Mouse (Mus musculus) urinary bladder, adult 18-20 months (tissue): ENCODE measurements at regions not wholly inside any gene's neighbourhood (a gene's known extent, or its start where the extent isn't known, plus 50 kb on each side); places are given as distances from the start of the nearest gene placed in this dataset.

Source experiments
- DNase-seq, 2 experiments: peaks; one replicate each; pipeline ENCODE4 v3.0.0; 2022; ENCODE audit warnings: low spot score in 2 of 2, mixed read lengths in 2 of 2

DNA sequence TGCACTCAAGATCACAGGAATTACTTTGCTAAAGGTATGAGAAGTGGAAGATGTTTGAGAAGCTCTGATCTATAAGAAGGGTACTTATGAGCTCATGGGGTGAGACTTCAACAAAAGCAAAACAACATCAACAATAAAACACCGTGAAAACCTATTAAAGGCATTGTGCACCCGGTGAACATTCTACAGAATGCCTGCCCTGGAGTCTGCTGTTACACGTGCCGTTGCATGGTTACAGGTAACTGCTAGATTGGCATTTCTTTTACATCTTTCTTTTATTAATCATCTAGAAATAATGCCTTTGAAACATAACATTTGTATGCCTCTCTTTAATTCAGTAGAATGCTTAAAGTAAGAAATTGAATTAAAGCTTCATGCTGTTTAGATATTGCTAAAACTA, 661.0 kb downstream of the Pcdh18 start:
- DNase-seq = no peak

GRCm38 (mm10) chr3:49093818-49094680, 663.1 kb downstream of the Pcdh18 start:
- DNase-seq = peak; percentile 10 to 30

GRCm38 (mm10) chr3:49068801-49069200, 688.3 kb downstream of the Pcdh18 start:
- DNase-seq = no peak

GRCm38 (mm10) chr3:49062081-49062480, 695.0 kb downstream of the Pcdh18 start:
- DNase-seq = no peak

DNA sequence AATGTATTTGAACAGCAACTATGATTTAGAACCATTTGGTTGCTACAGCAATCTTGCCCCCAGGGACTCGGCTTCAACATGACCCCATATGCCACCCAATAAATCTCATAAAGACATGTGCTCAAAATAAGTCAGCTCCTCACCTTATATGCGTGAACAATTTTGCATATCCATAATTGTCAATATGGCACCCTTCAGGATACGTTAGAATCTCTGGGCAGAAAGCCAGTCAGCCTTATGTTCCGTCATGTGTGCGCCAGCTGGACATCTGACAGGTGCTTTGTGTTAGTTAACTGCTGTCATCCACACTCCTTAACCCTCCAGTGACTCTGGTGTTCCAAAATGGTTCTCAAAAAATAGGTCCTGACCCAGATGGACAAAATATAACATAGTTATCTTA, 724.1 kb downstream of the Pcdh18 start:
- DNase-seq = no peak

DNA sequence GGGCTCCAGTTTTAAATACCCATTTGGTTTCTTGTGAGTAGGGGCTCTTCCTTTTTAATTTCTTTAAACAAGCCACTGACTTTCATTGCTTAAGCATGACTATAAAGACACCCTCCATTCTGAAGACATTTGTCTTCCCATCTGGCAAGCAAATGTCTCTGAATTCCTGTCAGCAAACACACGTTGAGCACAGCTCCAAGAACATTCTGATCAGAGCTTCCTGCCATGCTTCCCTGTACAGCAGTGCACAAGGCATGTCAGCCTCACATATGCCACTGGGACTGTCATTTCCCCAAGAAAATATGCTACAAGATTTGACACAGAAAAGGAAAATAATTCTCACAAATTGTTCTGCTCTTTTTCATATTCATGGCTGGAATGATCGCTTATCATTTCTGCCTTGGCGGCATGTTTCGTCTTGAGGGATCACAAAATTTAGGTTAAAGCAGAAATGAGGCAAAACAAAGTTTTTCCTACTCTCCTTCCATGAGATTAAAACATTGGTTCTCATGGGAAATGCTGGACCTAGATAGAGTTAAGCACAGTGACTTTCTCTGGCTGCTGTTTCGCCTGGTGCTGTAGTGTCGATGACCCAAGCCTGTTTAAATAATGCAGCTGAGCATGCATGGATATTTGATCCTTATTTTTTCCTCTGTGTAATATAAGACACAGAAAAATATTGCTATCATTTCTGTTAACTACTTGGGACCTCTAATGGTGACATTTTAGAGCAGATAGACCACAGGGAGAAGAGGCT, 747.7 kb downstream of the Pcdh18 start:
- no peak for DNase-seq
